Mouse (Mus musculus): ENCODE data around the gene Creg1. TPM values are rescaled to one million over a fixed set of nuclear protein-coding genes. Genes with fewer than 3 reads are reported as not detected.

The Creg1 gene
- 69.9 and 75.6 TPM in 2 replicates for polyA plus RNA-seq (2015; fragmentation: Nextera tagmentation; extraction: Ambion mirVana)

DNA sequence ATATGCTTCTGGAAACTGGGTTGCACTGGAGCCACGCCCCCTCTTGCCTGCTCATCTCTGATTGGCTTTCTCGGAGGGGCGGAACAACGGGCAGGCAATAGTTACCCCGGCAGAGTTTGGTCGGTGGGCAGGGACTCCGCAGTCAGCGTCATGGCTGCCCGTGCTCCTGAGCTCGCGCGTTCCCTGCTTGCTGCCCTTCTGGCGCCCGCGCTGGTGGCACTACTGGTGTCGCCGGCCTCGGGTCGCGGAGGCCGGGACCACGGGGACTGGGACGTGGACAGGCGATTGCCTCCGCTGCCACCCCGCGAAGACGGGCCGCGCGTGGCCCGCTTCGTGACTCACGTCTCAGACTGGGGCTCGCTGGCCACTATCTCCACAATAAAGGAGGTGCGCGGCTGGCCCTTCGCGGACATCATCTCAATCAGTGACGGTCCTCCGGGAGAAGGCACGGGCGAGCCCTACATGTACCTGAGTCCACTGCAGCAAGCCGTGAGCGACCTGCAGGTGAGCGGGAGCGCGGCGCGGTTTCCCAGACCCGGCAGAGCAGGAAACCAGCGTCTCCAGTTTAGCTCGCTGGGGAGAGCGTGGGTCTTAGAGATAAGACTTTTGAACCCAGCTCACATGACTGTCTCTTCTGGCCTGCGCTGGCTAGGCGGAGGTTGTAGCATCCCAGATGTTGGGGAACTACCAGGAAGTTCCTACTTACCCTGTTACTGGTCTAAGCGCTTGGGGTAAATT lies at the start of gene Creg1:
TSS of gene Creg1 (plus strand) at position 112 of the 738 bp plus-strand sequence.
- no peaks in the 10 kb centered on the region for H3K9me3 ChIP-seq (replicated peaks)
- peaks cover 21% of the 10 kb centered on the region for H3K4me1 ChIP-seq (replicated peaks)
- no peaks in the 10 kb centered on the region for H3K27me3 ChIP-seq
- H3K36me3 ChIP-seq: no peaks in the 10 kb centered on the region
- peak within 1 kb of the TSS; percentile 87 for H3K9ac ChIP-seq
- under 1% methylated on average over 57 of the region's 57 CpGs for WGBS
- peak within 1 kb of the TSS; percentile 89 for H3K4me2 ChIP-seq
- peak within 1 kb of the TSS; percentile 90 for H3K4me3 ChIP-seq
- peak within 1 kb of the TSS; percentile 77 for H3K27ac ChIP-seq
- peak; percentile 96 for ATAC-seq (replicated peaks; ENCODE audit: insufficient number of reproducible peaks, insufficient read depth, low FRiP score, low read depth)

DNA sequence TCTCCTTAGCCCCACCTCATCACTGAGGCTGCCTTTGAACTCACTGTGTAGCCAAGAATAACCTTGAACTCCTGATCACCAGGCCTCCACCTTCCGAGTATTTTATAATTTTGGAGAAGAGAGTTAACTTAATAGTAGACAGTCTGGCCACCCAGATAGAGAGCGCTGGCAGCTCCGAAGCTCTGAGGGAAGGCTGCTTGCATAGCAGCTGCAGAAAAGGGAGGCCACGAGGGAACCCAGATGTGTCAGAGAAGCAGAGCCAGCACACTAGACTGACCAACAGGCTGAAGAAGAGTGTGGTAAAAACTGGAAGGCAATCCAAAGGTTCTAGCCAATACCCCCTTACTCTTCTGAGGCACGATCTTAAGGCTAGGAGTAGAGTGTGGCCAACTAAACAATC lies 49.7 kb upstream of the Creg1 start:
- H3K9ac ChIP-seq: no peak overlapping the region
- H3K4me3 ChIP-seq: no peak overlapping the region
- H3K4me1 ChIP-seq (replicated peaks): peaks cover 37% of the 10 kb centered on the region
- no peak overlapping the region for H3K27ac ChIP-seq
- H3K36me3 ChIP-seq: no peaks in the 10 kb centered on the region
- WGBS: 57% methylated on average over 5 of the region's 5 CpGs
- no peak for ATAC-seq (replicated peaks; ENCODE audit: insufficient number of reproducible peaks, insufficient read depth, low FRiP score, low read depth)
- H3K4me2 ChIP-seq: no peak overlapping the region
- H3K9me3 ChIP-seq (replicated peaks): no peaks in the 10 kb centered on the region
- H3K27me3 ChIP-seq: no peaks in the 10 kb centered on the region

DNA sequence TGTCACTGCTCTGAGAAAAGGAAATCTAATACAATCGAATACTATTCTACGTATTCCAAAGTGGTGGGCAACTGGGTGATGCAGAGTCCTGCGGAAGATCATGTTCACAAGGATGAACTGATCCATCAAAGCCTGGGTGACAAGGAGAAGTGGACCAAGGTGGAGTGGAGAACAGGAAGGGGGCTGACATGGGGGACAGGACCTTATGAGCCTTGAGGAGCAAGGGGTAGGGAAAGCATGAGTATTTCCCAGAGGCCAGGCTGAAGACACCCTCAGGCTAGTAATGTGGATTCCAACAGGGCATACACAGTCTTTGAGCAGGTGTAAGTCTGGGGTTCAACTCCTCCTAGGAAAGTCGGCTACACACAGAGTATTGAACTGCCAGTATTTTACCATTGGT lies 47.1 kb upstream of the Creg1 start:
- no peak overlapping the region for H3K9ac ChIP-seq
- peaks cover 24% of the 10 kb centered on the region for H3K4me1 ChIP-seq (replicated peaks)
- 85% methylated on average over 4 of the region's 4 CpGs for WGBS
- H3K36me3 ChIP-seq: no peaks in the 10 kb centered on the region
- H3K9me3 ChIP-seq (replicated peaks): no peaks in the 10 kb centered on the region
- ATAC-seq (replicated peaks; ENCODE audit: insufficient number of reproducible peaks, insufficient read depth, low FRiP score, low read depth): no peak
- H3K4me3 ChIP-seq: no peak overlapping the region
- no peak overlapping the region for H3K27ac ChIP-seq
- no peak overlapping the region for H3K4me2 ChIP-seq
- no peaks in the 10 kb centered on the region for H3K27me3 ChIP-seq

DNA sequence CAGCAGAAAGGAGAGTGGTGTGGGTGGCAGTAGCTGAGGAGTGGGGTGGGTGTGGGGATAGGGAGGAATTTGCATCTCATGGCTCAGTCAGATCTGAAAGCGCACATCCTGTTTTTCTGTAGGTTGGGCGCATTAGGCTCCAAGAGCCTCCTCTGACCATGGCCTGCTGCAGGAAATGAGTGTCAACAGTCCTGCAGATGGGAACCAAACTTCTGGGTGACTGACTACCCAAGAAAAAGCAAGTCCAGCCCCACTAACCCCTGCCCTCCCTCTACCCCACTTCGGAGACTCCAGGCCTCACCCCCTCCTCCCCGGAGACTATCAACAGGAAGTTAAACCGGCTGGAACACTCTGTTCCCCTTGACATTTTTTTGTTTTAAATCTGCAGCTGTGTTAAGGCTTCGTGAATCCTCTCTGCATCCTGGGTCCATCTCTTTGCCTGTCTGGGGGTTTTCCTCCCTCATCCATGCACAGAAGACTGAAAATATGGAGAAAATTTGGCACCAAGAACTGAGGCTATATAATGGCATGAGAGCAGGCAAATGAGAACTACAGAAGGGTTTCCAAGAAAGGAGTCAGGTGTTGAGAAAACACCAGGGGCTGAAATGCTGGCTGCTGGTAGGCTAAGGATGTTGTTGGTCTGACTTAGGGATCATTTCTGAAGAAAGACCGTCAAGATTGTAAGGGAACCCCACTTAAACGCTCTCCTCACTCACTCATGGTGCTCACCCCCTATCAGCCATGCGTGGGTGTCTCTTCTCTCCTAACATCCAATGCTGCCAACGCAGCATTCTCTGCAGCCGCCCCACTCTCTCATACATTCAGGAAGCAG lies 45.6 kb upstream of the Creg1 start:
- peak overlapping the region; percentile 58 for H3K4me2 ChIP-seq
- WGBS: 24% methylated on average over 11 of the region's 11 CpGs
- H3K9ac ChIP-seq: peak overlapping the region; percentile 29

DNA sequence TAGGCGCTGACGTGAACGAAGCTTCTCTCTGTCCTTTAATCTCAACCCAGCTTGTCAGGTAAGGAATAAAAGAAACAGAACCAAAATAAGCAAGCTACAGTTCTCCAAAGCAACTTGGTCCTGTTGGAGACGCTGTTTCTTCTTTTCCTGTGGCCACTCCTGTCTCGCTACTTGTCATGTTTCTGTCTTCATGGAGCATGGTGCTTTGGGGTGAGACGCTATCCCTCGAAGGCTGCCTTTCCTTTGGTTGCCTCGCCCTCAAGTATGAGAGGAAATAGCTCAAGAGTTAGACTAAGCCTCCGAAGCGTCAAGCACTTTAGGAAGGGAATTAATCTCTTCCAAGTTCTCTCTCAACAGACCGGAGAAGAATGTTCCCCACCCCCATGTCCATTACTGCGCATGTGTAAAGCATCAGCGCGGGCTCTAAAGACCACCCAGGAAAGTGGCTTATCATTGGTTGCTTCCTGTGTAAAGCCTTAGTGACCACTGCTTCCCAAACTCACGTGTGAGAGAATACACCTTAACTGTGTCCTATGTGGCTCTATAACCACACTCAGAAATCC lies 44.9 kb upstream of the Creg1 start:
- peak overlapping the region; percentile 87 for H3K27ac ChIP-seq
- H3K27me3 ChIP-seq: no peaks in the 10 kb centered on the region
- H3K36me3 ChIP-seq: no peaks in the 10 kb centered on the region
- H3K4me3 ChIP-seq: peak overlapping the region; percentile 29
- peak overlapping the region; percentile 58 for H3K4me2 ChIP-seq
- peaks cover 24% of the 10 kb centered on the region for H3K4me1 ChIP-seq (replicated peaks)
- ATAC-seq (replicated peaks; ENCODE audit: insufficient number of reproducible peaks, insufficient read depth, low FRiP score, low read depth): no peak
- WGBS: 26% methylated on average over 15 of the region's 15 CpGs
- peak overlapping the region; percentile 29 for H3K9ac ChIP-seq
- no peaks in the 10 kb centered on the region for H3K9me3 ChIP-seq (replicated peaks)

More for the DNA sequence above, 45.6 kb upstream of the Creg1 start:
- Histone ChIP-seq H3K9me3 (replicated peaks) (no peaks in the 10 kb centered on the region), H3K4me1 (replicated peaks) (peaks cover 24% of the 10 kb centered on the region), H3K36me3 (no peaks in the 10 kb centered on the region), H3K4me3 (peak overlapping the region; percentile 29; the same call in 1 of the 2 replicates), H3K27me3 (no peaks in the 10 kb centered on the region), H3K27ac (peak overlapping the region; percentile 87)
- peak; percentile 77 for ATAC-seq (replicated peaks; ENCODE audit: insufficient number of reproducible peaks, insufficient read depth, low FRiP score, low read depth)

DNA sequence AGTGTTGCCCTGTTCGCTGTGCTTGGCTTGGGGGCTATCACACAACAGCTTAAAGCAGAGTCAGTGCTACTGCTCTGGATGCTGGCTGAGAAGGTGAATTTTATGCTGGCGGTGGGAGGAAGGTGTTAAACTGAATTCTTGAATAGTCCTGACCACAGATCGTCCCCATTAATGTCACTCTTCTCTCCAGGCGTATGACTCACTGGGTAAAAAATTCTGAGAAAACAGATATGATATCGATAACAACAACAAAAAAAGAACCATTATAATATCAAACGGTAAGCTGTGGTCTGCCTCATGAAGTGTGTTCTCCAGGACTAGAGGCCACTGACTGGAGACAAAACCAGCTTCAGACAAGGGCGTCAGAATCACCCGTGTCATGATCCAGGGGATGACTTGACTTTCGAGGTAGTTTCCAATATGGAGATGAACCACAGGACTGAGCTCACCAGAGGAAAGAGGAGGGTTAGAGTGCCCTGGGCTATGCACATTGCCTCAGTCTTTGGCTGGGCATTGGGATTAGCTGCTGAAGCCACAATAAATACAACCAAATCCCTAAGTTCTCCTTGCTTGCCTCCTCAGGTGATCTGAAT lies 40.9 kb upstream of the Creg1 start:
- no peak overlapping the region for H3K4me3 ChIP-seq
- no peak overlapping the region for H3K27ac ChIP-seq
- no peaks in the 10 kb centered on the region for H3K9me3 ChIP-seq (replicated peaks)
- H3K9ac ChIP-seq: no peak overlapping the region
- H3K4me1 ChIP-seq (replicated peaks): peaks cover 15% of the 10 kb centered on the region
- WGBS: 70% methylated on average over 9 of the region's 9 CpGs
- H3K4me2 ChIP-seq: no peak overlapping the region
- H3K36me3 ChIP-seq: no peaks in the 10 kb centered on the region
- no peaks in the 10 kb centered on the region for H3K27me3 ChIP-seq
- ATAC-seq (replicated peaks; ENCODE audit: insufficient number of reproducible peaks, insufficient read depth, low FRiP score, low read depth): no peak

DNA sequence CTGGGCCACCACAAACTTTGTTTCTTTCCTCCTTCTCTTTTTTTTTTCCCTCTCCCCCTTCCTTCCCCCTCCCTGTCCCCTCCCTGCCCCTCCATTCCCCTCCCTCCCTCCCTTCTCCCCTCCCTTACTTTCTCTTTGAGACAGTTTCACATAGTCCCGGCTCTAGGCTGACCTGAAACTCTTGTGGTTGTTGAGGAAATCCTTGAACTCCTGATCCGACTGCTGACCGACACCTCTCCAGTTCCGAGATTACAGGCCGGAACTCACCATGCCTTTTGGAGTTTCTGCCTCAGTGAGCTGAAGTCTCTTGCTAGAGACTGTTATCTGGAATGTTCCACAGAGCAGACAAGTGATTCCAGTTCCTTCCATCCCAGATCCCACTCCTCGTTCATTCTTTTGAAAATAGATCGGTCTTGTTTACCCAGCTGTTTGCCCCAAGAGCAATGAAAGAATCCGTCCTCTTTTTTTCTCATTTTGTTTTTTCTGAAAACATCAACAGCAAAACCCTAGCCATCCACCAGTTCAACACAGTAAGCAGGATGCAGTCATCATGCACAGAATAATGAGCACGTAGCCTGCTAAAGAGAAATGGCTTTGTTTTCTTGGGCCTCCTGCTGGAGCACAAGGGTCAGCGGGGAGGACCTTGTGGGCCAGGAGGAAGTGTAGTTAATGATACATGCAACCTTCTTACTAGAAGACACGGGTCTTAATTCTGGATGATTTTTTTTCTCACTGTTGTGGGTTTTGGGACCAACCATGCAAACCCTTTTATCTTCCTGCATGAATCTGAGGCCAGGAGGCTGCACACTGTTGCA lies 39.1 kb upstream of the Creg1 start:
- no peak; the same call in 1 of the 2 replicates for ATAC-seq (replicated peaks; ENCODE audit: insufficient number of reproducible peaks, insufficient read depth, low FRiP score, low read depth)
- H3K9me3 ChIP-seq (replicated peaks): no peaks in the 10 kb centered on the region
- H3K27ac ChIP-seq: peak overlapping the region; percentile 27; the same call in 1 of the 2 replicates
- H3K9ac ChIP-seq: no peak overlapping the region
- 51% methylated on average over 11 of the region's 11 CpGs for WGBS
- H3K4me1 ChIP-seq (replicated peaks): 0 out of 2 replicates have a peak, but pooled peaks cover 2% of the 10 kb centered on the region
- no peaks in the 10 kb centered on the region for H3K36me3 ChIP-seq
- H3K27me3 ChIP-seq: no peaks in the 10 kb centered on the region
- H3K4me2 ChIP-seq: no peak overlapping the region
- H3K4me3 ChIP-seq: no peak overlapping the region

DNA sequence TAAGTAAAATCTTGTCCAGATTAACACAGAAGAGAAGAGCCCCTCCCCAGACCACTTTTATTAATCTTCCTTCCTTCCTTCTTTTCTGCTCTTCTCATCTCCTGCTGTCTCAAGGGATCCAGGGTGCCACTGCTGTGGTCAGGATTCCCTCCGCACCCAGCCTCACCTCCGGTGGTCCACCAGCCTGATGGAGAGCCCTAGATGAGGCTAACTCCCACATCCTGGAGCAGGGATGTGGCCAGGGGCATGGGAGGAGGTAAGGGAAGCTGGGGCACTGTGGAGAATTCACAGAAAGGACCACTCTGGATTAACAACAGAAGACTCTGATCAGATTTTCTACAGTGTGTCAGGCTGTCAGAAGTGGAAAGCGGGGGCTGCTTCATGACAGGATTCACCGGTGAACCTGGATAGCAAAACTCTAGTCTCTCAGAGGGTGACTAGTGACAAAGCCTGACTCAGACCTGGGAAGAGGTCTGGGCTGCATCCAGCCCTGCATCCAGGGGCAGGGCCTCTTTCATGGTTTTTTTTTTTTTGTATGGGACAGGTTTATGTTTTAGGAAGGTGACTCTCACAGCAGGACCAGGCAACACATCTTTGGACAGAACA lies 38.4 kb upstream of the Creg1 start:
- H3K27ac ChIP-seq: peak overlapping the region; percentile 27; the same call in 1 of the 2 replicates
- WGBS: 63% methylated on average over 4 of the region's 4 CpGs
- H3K9ac ChIP-seq: no peak overlapping the region
- ATAC-seq (replicated peaks; ENCODE audit: insufficient number of reproducible peaks, insufficient read depth, low FRiP score, low read depth): no peak
- H3K4me2 ChIP-seq: no peak overlapping the region
- H3K36me3 ChIP-seq: no peaks in the 10 kb centered on the region
- H3K9me3 ChIP-seq (replicated peaks): no peaks in the 10 kb centered on the region
- no peaks in the 10 kb centered on the region for H3K27me3 ChIP-seq
- no peak overlapping the region for H3K4me3 ChIP-seq
- 0 out of 2 replicates have a peak, but pooled peaks cover 7% of the 10 kb centered on the region for H3K4me1 ChIP-seq (replicated peaks)

DNA sequence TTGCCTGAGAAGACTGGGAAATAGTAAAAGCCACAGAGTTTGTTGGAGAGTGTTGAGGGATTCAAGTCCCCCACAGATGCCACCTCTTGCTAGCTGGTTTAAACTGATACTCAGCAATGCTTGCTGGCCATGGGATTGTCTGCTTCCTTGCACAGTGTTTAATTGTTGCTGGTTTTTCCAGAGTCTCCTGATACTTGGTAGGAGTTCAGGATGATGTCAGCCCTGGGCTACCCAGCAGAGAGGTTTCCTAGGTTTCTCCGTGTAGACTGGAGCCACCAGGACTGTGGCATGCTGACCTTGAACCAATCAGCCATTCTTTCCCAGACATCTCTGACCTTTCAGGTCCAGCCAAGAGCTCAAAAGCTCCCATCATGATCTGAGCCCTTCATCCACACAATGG lies 36.6 kb upstream of the Creg1 start:
- no peaks in the 10 kb centered on the region for H3K9me3 ChIP-seq (replicated peaks)
- H3K4me2 ChIP-seq: no peak overlapping the region
- no peaks in the 10 kb centered on the region for H3K27me3 ChIP-seq
- H3K4me1 ChIP-seq (replicated peaks): peaks cover 12% of the 10 kb centered on the region; the same call in 1 of the 2 replicates
- H3K4me3 ChIP-seq: no peak overlapping the region
- no peaks in the 10 kb centered on the region for H3K36me3 ChIP-seq
- 28% methylated on average over 1 of the region's 1 CpGs for WGBS
- H3K27ac ChIP-seq: no peak overlapping the region
- H3K9ac ChIP-seq: no peak overlapping the region
- ATAC-seq (replicated peaks; ENCODE audit: insufficient number of reproducible peaks, insufficient read depth, low FRiP score, low read depth): no peak

DNA sequence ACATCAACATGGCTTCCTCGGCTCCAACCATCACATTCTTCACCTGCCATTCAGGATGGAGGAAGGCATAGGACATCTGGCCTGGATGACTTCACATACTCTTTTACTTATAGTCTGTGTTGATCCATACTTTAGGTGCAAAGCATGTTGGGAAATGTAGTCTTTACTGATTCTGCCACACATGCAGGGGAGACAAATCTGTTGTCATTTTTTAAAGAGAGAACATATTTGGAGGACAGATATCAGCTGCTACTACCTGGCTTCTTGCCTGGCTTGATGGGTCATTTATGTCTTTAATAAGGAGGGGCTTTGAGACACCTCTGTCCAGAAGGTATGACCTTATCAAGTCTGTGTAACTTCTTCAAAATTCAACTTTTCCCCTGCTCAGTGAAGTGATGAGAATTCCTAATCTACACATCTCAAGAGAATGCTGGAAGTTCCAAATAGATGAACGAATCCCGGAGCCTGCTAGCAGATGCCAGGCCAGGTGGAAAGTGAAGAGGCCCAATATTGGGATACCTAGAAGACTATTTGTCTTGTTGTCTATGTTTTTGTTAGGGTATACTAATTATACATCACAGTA lies 35.4 kb upstream of the Creg1 start:
- no peaks in the 10 kb centered on the region for H3K36me3 ChIP-seq
- no peaks in the 10 kb centered on the region for H3K27me3 ChIP-seq
- no peaks in the 10 kb centered on the region for H3K9me3 ChIP-seq (replicated peaks)
- no peak overlapping the region for H3K4me3 ChIP-seq
- peaks cover 12% of the 10 kb centered on the region; the same call in 1 of the 2 replicates for H3K4me1 ChIP-seq (replicated peaks)
- no peak for ATAC-seq (replicated peaks; ENCODE audit: insufficient number of reproducible peaks, insufficient read depth, low FRiP score, low read depth)
- H3K4me2 ChIP-seq: no peak overlapping the region
- WGBS: 81% methylated on average over 3 of the region's 3 CpGs
- no peak overlapping the region for H3K27ac ChIP-seq
- H3K9ac ChIP-seq: no peak overlapping the region

All from heart, embryonic 15.5 days (tissue).